Mouse (Mus musculus): ENCODE data around the gene Dcst2.

Dcst2 gene

GRCm38 (mm10) chr3:89332013-89332412, 29.8 kb upstream of the Dcst2 start:
- no peak for DNase-seq (ENCODE audit: low spot score)

GRCm38 (mm10) chr3:89332476-89332875, 29.3 kb upstream of the Dcst2 start:
- DNase-seq (ENCODE audit: low spot score): no peak

GRCm38 (mm10) chr3:89333053-89333452, 28.7 kb upstream of the Dcst2 start:
- no peak for DNase-seq (ENCODE audit: low spot score)

GRCm38 (mm10) chr3:89336529-89336928, 25.2 kb upstream of the Dcst2 start:
- DNase-seq (ENCODE audit: low spot score): no peak

GRCm38 (mm10) chr3:89337062-89337720, 24.6 kb upstream of the Dcst2 start:
- DNase-seq (ENCODE audit: low spot score): no peak

- no peak for DNase-seq (ENCODE audit: low spot score)
Observed at GRCm38 (mm10) chr3:89337721-89338578, 23.8 kb upstream of the Dcst2 start, which contains the start of gene Efna4. TSS of gene Efna4 (minus strand) at chr3:89338028.

- no peak for DNase-seq (ENCODE audit: low spot score)
Observed at GRCm38 (mm10) chr3:89339416-89339815, 22.4 kb upstream of the Dcst2 start.

- DNase-seq (ENCODE audit: low spot score): peak; percentile 72
Observed at GRCm38 (mm10) chr3:89340465-89340864, 21.3 kb upstream of the Dcst2 start.

- no peak for DNase-seq (ENCODE audit: low spot score)
Observed at GRCm38 (mm10) chr3:89341794-89342193, 20.0 kb upstream of the Dcst2 start.

- no peak for DNase-seq (ENCODE audit: low spot score)
Observed at GRCm38 (mm10) chr3:89343279-89343678, 18.5 kb upstream of the Dcst2 start.

GRCm38 (mm10) chr3:89346815-89347540, 14.8 kb upstream of the Dcst2 start:
- no peak for DNase-seq (ENCODE audit: low spot score)

- no peak for DNase-seq (ENCODE audit: low spot score)
Observed at GRCm38 (mm10) chr3:89347916-89348315, 13.9 kb upstream of the Dcst2 start.

GRCm38 (mm10) chr3:89348911-89349868, 12.6 kb upstream of the Dcst2 start:
- DNase-seq (ENCODE audit: low spot score): peak; percentile 49

GRCm38 (mm10) chr3:89349869-89350501, 11.8 kb upstream of the Dcst2 start, which contains the start of gene Adam15:
TSS of gene Adam15 (minus strand) at chr3:89349996.
- DNase-seq (ENCODE audit: low spot score): peak; percentile 79

- no peak for DNase-seq (ENCODE audit: low spot score)
Observed at GRCm38 (mm10) chr3:89351271-89351670, 10.5 kb upstream of the Dcst2 start.

GRCm38 (mm10) chr3:89354816-89355511, 6.8 kb upstream of the Dcst2 start:
- DNase-seq (ENCODE audit: low spot score): peak; percentile 66

- DNase-seq (ENCODE audit: low spot score): no peak
Observed at GRCm38 (mm10) chr3:89355512-89355902, 6.3 kb upstream of the Dcst2 start.

- DNase-seq (ENCODE audit: low spot score): no peak
Observed at GRCm38 (mm10) chr3:89356029-89356428, 5.7 kb upstream of the Dcst2 start.

- DNase-seq (ENCODE audit: low spot score): no peak
Observed at GRCm38 (mm10) chr3:89359630-89360029, 2.1 kb upstream of the Dcst2 start.

- no peak for DNase-seq (ENCODE audit: low spot score)
Observed at GRCm38 (mm10) chr3:89360237-89360636, 1.5 kb upstream of the Dcst2 start.

Measured in ovary, postnatal 10 days (tissue).